Mouse (Mus musculus) lung, embryonic 16.5 days (tissue): Measurements from ENCODE around the gene Ndufb11. TPM values are rescaled to one million over a fixed set of nuclear protein-coding genes. Genes with fewer than 3 reads are reported as not detected.

ENCODE experiments used
- polyA plus RNA-seq: library from polyadenylated mRNA; unstranded; fragments of >200 nt; fragmentation: Nextera tagmentation; extraction: Ambion mirVana; gene quantifications from 2 replicates; pipeline ENCODE4 v1.2.1, GENCODE M21; 2015

Ndufb11 gene
- polyA plus RNA-seq, 1 experiment from 2014 or later = 258 TPM

Other genes with a start within 250 kb of the Ndufb11 start
- 12.1 and 12.9 TPM in 2 replicates for gene Jade3, start 191.9 kb downstream of the Ndufb11 start, polyA plus RNA-seq
- 2.3 and 4.8 TPM in 2 replicates for gene Rgn, start 67.8 kb downstream of the Ndufb11 start, polyA plus RNA-seq
- gene Rbm10, start 116 bp downstream of the Ndufb11 start, polyA plus RNA-seq = 66.3 and 68.7 TPM in 2 replicates
- gene Uba1, start 40.7 kb upstream of the Ndufb11 start, polyA plus RNA-seq = 181 and 190 TPM in 2 replicates
- gene Cdk16, start 70.3 kb upstream of the Ndufb11 start, polyA plus RNA-seq = 95.4 and 101 TPM in 2 replicates
- 41.4 and 42.3 TPM in 2 replicates for gene Usp11, start 86.3 kb upstream of the Ndufb11 start, polyA plus RNA-seq
- gene Araf, start 180.2 kb upstream of the Ndufb11 start, polyA plus RNA-seq = 107 and 118 TPM in 2 replicates